Mouse (Mus musculus): ENCODE measurements around the gene Map6. TPM values are rescaled to one million over a fixed set of nuclear protein-coding genes. Genes with fewer than 3 reads are reported as not detected.

The Map6 gene
- polyA plus RNA-seq, 1 experiment from 2014 or later = 1.7 TPM

DNA sequence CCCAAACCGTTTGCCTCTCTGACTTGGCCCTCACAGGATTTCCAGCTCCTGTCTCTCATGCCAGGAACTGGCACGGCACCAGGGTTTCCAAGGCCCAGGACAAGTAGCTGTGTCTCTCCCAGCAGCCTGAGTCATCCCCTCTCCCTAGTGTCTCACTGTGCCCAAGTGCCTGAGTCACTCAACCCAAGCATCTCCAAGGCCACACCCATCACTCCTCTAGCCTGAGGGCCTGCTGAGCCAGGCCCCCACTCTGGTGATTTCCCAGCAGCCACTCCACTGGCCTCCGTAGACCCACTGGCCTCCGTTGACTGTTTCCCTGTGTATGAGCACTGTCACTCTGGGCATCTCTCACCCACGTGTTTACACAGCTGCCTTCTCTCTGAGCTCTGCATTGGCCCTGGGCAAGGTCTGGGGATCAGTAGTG, 37.7 kb downstream of the Map6 start:
- 40% methylated on average over 5 of the region's 5 CpGs for WGBS
- peak; percentile 73 for ATAC-seq (replicated peaks; ENCODE audit: low FRiP score, low read depth)
- no peak for DNase-seq (ENCODE audit: low spot score)

DNA sequence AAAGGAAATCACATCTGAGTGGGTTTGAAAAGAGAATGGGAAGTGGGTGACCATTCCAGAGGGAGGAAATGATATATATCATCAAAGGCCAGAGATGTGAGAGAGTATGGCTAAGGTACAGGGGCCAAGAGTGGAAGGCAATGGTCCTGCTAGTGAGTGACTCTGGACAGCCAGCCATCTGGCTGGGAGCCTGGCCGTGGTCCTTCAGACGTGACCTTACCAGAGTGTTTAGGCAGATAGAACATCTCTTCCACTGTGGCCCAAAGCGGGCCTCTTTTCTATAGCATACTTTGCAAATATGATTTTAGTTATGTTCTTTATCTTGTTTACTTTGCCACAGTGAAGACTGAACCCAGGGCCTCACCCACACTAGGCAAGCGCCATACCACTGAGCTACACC, 38.4 kb downstream of the Map6 start:
- Histone ChIP-seq H3K4me3 (replicated peaks; ENCODE audit: low read depth, low read length) (no peak overlapping the region), H3K27me3 (ENCODE audit: insufficient read depth, low read length) (no peaks in the 10 kb centered on the region), H3K4me2 (ENCODE audit: low read length) (no peak overlapping the region), H3K9ac (ENCODE audit: low read depth, low read length) (no peak overlapping the region), H3K4me1 (replicated peaks; ENCODE audit: insufficient read depth, low read length) (no peaks in the 10 kb centered on the region), H3K27ac (no peak overlapping the region), H3K36me3 (ENCODE audit: insufficient read depth, low read length) (no peaks in the 10 kb centered on the region), H3K9me3 (replicated peaks; ENCODE audit: low read length) (no peaks in the 10 kb centered on the region)
- WGBS = 78% methylated on average over 4 of the region's 4 CpGs
- ATAC-seq (replicated peaks; ENCODE audit: low FRiP score, low read depth) (no peak), DNase-seq (ENCODE audit: low spot score) (no peak)
- TF ChIP-seq CTCF (IDR thresholded peaks at IDR 0.05; ENCODE audit: low read depth) = no peak

More for the DNA sequence above, 37.7 kb downstream of the Map6 start:
- no peak for TF ChIP-seq CTCF (IDR thresholded peaks at IDR 0.05; ENCODE audit: low read depth)
- no peaks in the 10 kb centered on the region for H3K4me1 ChIP-seq (replicated peaks; ENCODE audit: insufficient read depth, low read length)
- H3K9me3 ChIP-seq (replicated peaks; ENCODE audit: low read length) = no peaks in the 10 kb centered on the region
- H3K27me3 ChIP-seq (ENCODE audit: insufficient read depth, low read length) = no peaks in the 10 kb centered on the region
- no peak overlapping the region for H3K9ac ChIP-seq (ENCODE audit: low read depth, low read length)
- no peak overlapping the region for H3K4me3 ChIP-seq (replicated peaks; ENCODE audit: low read depth, low read length)
- no peak overlapping the region for H3K4me2 ChIP-seq (ENCODE audit: low read length)
- H3K27ac ChIP-seq = no peak overlapping the region
- no peaks in the 10 kb centered on the region for H3K36me3 ChIP-seq (ENCODE audit: insufficient read depth, low read length)

DNA sequence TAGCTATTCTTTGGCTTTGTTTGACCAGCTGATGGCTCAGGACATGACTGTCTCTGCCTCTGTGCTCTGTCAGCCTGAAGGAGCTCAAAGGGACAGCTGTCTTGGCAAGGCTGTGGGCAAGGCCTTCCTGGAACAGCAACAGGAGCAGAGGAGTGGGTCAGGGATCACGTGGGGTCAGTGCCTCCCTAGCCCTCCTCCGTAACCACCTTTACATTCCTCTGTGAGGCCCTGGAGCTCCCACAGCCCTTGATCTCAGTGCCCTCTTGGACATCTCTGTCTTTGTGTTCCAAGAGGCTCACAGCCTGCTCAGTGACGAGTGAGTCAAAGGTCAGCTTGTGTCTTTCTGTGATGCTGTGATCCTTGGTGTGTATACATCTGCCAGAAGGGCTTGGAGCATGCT, 39.4 kb downstream of the Map6 start:
- Histone ChIP-seq H3K9me3 (replicated peaks; ENCODE audit: low read length) (no peaks in the 10 kb centered on the region), H3K4me3 (replicated peaks; ENCODE audit: low read depth, low read length) (no peak overlapping the region), H3K27ac (no peak overlapping the region), H3K9ac (ENCODE audit: low read depth, low read length) (no peak overlapping the region), H3K4me2 (ENCODE audit: low read length) (no peak overlapping the region), H3K27me3 (ENCODE audit: insufficient read depth, low read length) (no peaks in the 10 kb centered on the region), H3K36me3 (ENCODE audit: insufficient read depth, low read length) (no peaks in the 10 kb centered on the region), H3K4me1 (replicated peaks; ENCODE audit: insufficient read depth, low read length) (no peaks in the 10 kb centered on the region)
- TF ChIP-seq CTCF (IDR thresholded peaks at IDR 0.05; ENCODE audit: low read depth) = no peak
- DNase-seq (ENCODE audit: low spot score) (peak; percentile 27), ATAC-seq (replicated peaks; ENCODE audit: low FRiP score, low read depth) (peak; percentile 44; the same call in 1 of the 2 replicates)
- 26% methylated on average over 3 of the region's 3 CpGs for WGBS

DNA sequence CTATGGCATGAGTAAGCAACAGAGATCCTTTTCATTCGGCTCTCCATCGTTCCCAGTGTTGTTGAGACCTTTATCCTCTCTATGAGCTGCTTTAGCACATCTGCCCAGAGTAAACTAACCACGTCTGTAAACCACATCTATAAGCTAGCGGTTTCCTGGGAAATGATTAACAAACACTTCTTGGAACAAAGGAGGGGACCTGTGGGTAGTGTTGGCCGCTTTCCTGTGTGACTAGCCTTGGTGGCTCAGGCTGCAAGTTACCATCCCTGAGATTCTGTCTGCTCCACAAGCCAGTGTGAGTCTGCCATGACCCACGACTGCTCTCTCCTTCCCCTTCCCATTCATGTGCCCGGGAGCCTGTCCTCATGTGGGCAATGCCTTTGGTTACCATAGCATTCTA, 44.2 kb downstream of the Map6 start:
- H3K9ac ChIP-seq (ENCODE audit: low read depth, low read length) = no peak overlapping the region
- 43% methylated on average over 7 of the region's 7 CpGs for WGBS
- no peak overlapping the region for H3K4me3 ChIP-seq (replicated peaks; ENCODE audit: low read depth, low read length)
- TF ChIP-seq CTCF (IDR thresholded peaks at IDR 0.05; ENCODE audit: low read depth) = no peak
- no peaks in the 10 kb centered on the region for H3K9me3 ChIP-seq (replicated peaks; ENCODE audit: low read length)
- no peak overlapping the region for H3K27ac ChIP-seq
- no peak for ATAC-seq (replicated peaks; ENCODE audit: low FRiP score, low read depth)
- no peaks in the 10 kb centered on the region for H3K36me3 ChIP-seq (ENCODE audit: insufficient read depth, low read length)
- H3K27me3 ChIP-seq (ENCODE audit: insufficient read depth, low read length) = no peaks in the 10 kb centered on the region
- no peak overlapping the region for H3K4me2 ChIP-seq (ENCODE audit: low read length)
- H3K4me1 ChIP-seq (replicated peaks; ENCODE audit: insufficient read depth, low read length) = no peaks in the 10 kb centered on the region
- no peak for DNase-seq (ENCODE audit: low spot score)

GRCm38 (mm10) chr7:99312058-99312457, 44.8 kb downstream of the Map6 start:
- Histone ChIP-seq H3K27ac (no peak overlapping the region), H3K36me3 (ENCODE audit: insufficient read depth, low read length) (no peaks in the 10 kb centered on the region), H3K9me3 (replicated peaks; ENCODE audit: low read length) (no peaks in the 10 kb centered on the region), H3K4me3 (replicated peaks; ENCODE audit: low read depth, low read length) (no peak overlapping the region), H3K4me2 (ENCODE audit: low read length) (no peak overlapping the region), H3K9ac (ENCODE audit: low read depth, low read length) (no peak overlapping the region), H3K4me1 (replicated peaks; ENCODE audit: insufficient read depth, low read length) (no peaks in the 10 kb centered on the region), H3K27me3 (ENCODE audit: insufficient read depth, low read length) (no peaks in the 10 kb centered on the region)
- DNase-seq (ENCODE audit: low spot score) (no peak), ATAC-seq (replicated peaks; ENCODE audit: low FRiP score, low read depth) (no peak)
- whole genome bisulfite sequencing = 56% methylated on average over 4 of the region's 4 CpGs
- no peak for TF ChIP-seq CTCF (IDR thresholded peaks at IDR 0.05; ENCODE audit: low read depth)

- ATAC-seq (replicated peaks; ENCODE audit: low FRiP score, low read depth) = no peak
- H3K9me3 ChIP-seq (replicated peaks; ENCODE audit: low read length) = no peaks in the 10 kb centered on the region
- 43% methylated on average over 8 of the region's 8 CpGs for WGBS
- H3K27ac ChIP-seq = no peak overlapping the region
- no peaks in the 10 kb centered on the region for H3K36me3 ChIP-seq (ENCODE audit: insufficient read depth, low read length)
- no peak overlapping the region for H3K9ac ChIP-seq (ENCODE audit: low read depth, low read length)
- H3K4me3 ChIP-seq (replicated peaks; ENCODE audit: low read depth, low read length) = no peak overlapping the region
- no peaks in the 10 kb centered on the region for H3K4me1 ChIP-seq (replicated peaks; ENCODE audit: insufficient read depth, low read length)
- no peak overlapping the region for H3K4me2 ChIP-seq (ENCODE audit: low read length)
- DNase-seq (ENCODE audit: low spot score) = no peak
- TF ChIP-seq CTCF (IDR thresholded peaks at IDR 0.05; ENCODE audit: low read depth) = no peak
- no peaks in the 10 kb centered on the region for H3K27me3 ChIP-seq (ENCODE audit: insufficient read depth, low read length)
Measured at GRCm38 (mm10) chr7:99312671-99313143, 45.5 kb downstream of the Map6 start.

DNA sequence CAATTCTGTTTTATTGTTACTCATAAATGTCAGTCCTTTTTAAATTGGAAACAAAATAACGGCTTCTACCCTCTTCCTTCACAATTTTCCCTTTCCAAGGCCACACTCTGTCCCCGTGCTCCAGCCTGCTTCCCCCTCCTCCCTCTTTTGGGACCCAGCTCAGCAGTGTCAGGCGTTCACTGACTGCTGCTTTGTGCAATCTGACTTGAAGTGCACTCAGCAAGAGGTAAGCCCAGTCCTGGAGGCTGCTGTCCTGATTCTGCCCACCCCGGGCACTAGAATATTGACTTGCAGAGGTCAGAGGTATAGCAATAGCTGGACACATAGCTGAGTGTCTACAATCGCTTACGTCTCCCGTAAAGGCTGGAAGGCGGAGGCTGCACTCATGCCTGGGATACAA, 46.0 kb downstream of the Map6 start:
- H3K4me2 ChIP-seq (ENCODE audit: low read length) = no peak overlapping the region
- H3K9ac ChIP-seq (ENCODE audit: low read depth, low read length) = no peak overlapping the region
- H3K36me3 ChIP-seq (ENCODE audit: insufficient read depth, low read length) = no peaks in the 10 kb centered on the region
- WGBS = 71% methylated on average over 8 of the region's 8 CpGs
- ATAC-seq (replicated peaks; ENCODE audit: low FRiP score, low read depth) = no peak
- H3K27ac ChIP-seq = no peak overlapping the region
- H3K4me3 ChIP-seq (replicated peaks; ENCODE audit: low read depth, low read length) = no peak overlapping the region
- no peak for TF ChIP-seq CTCF (IDR thresholded peaks at IDR 0.05; ENCODE audit: low read depth)
- no peak for DNase-seq (ENCODE audit: low spot score)
- H3K27me3 ChIP-seq (ENCODE audit: insufficient read depth, low read length) = no peaks in the 10 kb centered on the region
- no peaks in the 10 kb centered on the region for H3K9me3 ChIP-seq (replicated peaks; ENCODE audit: low read length)
- no peaks in the 10 kb centered on the region for H3K4me1 ChIP-seq (replicated peaks; ENCODE audit: insufficient read depth, low read length)
